Mouse (Mus musculus) spleen, adult 2 months (tissue): ENCODE measurements around the gene Myo9a. TPM values are rescaled to one million over a fixed set of nuclear protein-coding genes. Genes with fewer than 3 reads are reported as not detected.
"Not testable (repeated sequence)": the region's sequence is repeated elsewhere in the genome, so short reads cannot be mapped to it uniquely, and the experiment has no call there.

Source experiments
- DNase-seq, 2 experiments: peaks; one replicate each; pipeline versions ENCODE4 v3.0.0 to v3.0.0-alpha.2; 2012 to 2021; ENCODE audit warnings: low spot score in 2 of 2, low read depth in 1 of 2
- H3K27ac ChIP-seq: fragments of 200-500 bp; 2 replicates; pipeline ENCODE4 v1.5.1; 2012; ENCODE audit warnings: low read length, inconsistent platforms; ENCODE audit not compliant: insufficient read depth
- H3K27me3 ChIP-seq: fragments of 200-500 bp; 2 replicates; pipeline ENCODE4 v1.6.1; 2012; ENCODE audit warnings: mild to moderate bottlenecking, moderate library complexity, low read length, inconsistent platforms; ENCODE audit not compliant: control insufficient read depth, insufficient read depth
- H3K36me3 ChIP-seq: fragments of 200-500 bp; 2 replicates; pipeline ENCODE4 v1.6.1; 2012; ENCODE audit warnings: mild to moderate bottlenecking, low read length, inconsistent platforms; ENCODE audit not compliant: control insufficient read depth, insufficient read depth
- H3K4me1 ChIP-seq: fragments of 200-500 bp; 2 replicates; pipeline ENCODE4 v1.6.1; 2011; ENCODE audit warnings: inconsistent platforms; ENCODE audit not compliant: control insufficient read depth, insufficient read depth, insufficient read length
- H3K4me3 ChIP-seq: fragments of 200-500 bp; 2 replicates; pipeline ENCODE4 v1.5.1; 2011; ENCODE audit warnings: mild to moderate bottlenecking, inconsistent platforms; ENCODE audit not compliant: insufficient read depth, insufficient read length; ENCODE audit errors: extremely low read depth
- CTCF ChIP-seq: fragments of 200-500 bp; IDR thresholded peaks from 2 replicates; pipeline ENCODE4 v1.5.1; 2011; ENCODE audit warnings: mild to moderate bottlenecking, inconsistent platforms; ENCODE audit not compliant: insufficient read depth, insufficient read length, insufficient replicate concordance; ENCODE audit errors: extremely low read depth
- POLR2A ChIP-seq: fragments of 200-500 bp; IDR thresholded peaks from 2 replicates; pipeline ENCODE4 v1.6.1; 2011; ENCODE audit warnings: low read depth, low read length, inconsistent platforms
- WGBS: fragments of 180-500 bp; shearing (Covaris S2); methylation state at CpG from one replicate; pipeline ENCODE4 v1.1.7; 2018; 5-methylcytosine and 5-hydroxymethylcytosine counted together
- polyA plus RNA-seq: library from polyadenylated mRNA; depleted of rRNA; stranded (reverse); fragments of >200 nt; gene quantifications from 2 replicates; pipeline ENCODE4 v1.2.3, GENCODE M21; 2012

Gene Myo9a
- polyA plus RNA-seq, 1 experiment, result 2.6 TPM

DNA sequence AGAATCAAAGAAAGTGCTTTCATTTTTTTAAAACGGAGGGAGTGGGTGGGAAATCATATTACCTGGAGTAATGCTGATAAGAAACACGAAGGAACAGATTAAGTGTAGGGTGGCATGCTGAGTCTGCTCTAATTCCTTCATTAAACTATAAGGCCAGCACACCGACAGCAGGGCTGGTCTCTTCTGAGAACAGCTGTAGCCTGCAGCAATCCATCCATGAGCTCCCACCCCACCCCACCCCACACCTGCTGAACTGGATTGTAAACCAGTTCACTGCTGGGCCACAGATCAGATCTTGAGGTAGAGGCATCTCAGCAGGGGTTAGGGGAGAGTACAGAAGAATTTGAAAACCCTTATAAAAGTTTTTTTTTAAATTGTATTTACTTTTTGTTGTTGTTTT is 204.5 kb downstream of the Myo9a start:
- WGBS, result 66% methylated on average over 3 of the region's 3 CpGs

DNA sequence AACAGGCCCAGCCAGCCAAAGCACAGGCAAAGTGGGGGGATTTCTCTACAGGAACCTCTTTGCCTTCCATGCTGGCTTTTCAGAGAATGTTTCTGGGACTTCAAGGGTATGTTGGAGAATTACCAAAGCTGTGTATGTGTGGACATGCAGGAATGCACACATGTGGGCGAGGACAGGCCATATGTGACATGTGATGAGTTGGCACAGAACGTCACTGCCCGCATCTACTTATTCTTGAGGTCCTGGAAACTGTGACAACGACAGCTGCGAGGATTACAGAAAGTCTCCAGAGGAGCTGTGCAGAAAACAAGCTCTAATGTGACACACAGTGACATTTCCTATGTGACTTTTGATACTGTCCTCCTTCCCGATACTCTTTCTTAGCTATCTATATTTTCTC is 205.0 kb downstream of the Myo9a start:
- no peaks in the 10 kb centered on the region for H3K27me3 ChIP-seq
- H3K36me3 ChIP-seq, result no peaks in the 10 kb centered on the region
- H3K4me3 ChIP-seq, result no peak overlapping the region
- TF ChIP-seq POLR2A (no peak), CTCF (no peak)
- no peak overlapping the region for H3K27ac ChIP-seq
- WGBS, result 87% methylated on average over 6 of the region's 6 CpGs
- H3K4me1 ChIP-seq, result no peaks in the 10 kb centered on the region
- no peak for DNase-seq

More for the DNA sequence above, 204.5 kb downstream of the Myo9a start:
- Histone ChIP-seq H3K36me3 (no peaks in the 10 kb centered on the region), H3K27me3 (no peaks in the 10 kb centered on the region), H3K4me1 (no peaks in the 10 kb centered on the region), H3K27ac (no peak overlapping the region), H3K4me3 (no peak overlapping the region)
- DNase-seq, result no peak
- TF ChIP-seq POLR2A (no peak), CTCF (no peak)

DNA sequence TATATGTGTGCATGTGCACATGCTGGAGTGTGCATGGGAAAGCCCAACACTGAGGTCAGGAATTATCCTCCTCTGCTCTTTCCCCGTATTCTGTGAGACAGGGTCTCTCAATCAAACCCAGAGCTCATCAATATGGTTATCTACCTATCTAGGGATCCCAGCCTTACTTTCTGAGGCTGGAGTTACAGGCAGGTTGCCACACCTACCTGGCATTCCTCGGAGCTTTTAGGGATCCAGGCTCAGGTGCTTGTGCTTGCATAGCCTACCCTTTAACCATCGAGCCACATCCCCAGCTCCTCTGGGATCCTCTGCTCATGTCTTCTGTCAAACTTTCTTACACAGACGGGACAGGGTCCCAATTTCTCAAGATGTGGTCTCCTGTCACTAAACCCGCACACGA is 205.8 kb downstream of the Myo9a start:
- Histone ChIP-seq H3K27me3 (no peaks in the 10 kb centered on the region), H3K36me3 (no peaks in the 10 kb centered on the region), H3K4me3 (no peak overlapping the region), H3K27ac (no peak overlapping the region), H3K4me1 (no peaks in the 10 kb centered on the region)
- no peak for DNase-seq
- TF ChIP-seq CTCF (no peak), POLR2A (no peak)
- 63% methylated on average over 6 of the region's 6 CpGs for WGBS

DNA sequence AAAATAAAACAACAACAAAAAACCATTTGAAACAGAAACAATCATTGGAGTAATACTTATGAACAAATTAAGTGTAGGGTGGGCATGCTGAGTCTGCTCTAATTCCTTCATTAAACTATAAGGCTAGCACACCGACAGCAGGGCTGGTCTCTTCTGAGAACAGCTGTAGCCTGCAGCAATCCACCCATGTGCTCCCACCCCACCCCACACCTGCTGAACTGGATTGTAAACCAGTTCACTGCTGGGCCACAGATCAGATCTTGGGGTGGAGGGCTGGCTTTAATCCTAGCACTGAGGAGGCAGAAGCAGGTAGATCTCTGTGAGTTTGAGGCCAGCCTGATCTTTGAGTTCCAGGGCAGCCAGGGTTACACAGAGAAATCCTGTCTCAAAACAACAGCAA is 207.4 kb downstream of the Myo9a start:
- WGBS, result 83% methylated on average over 1 of the region's 1 CpGs
- not testable (repeated sequence) for H3K4me3 ChIP-seq, DNase-seq, H3K36me3 ChIP-seq, H3K27ac ChIP-seq, H3K4me1 ChIP-seq, H3K27me3 ChIP-seq

DNA sequence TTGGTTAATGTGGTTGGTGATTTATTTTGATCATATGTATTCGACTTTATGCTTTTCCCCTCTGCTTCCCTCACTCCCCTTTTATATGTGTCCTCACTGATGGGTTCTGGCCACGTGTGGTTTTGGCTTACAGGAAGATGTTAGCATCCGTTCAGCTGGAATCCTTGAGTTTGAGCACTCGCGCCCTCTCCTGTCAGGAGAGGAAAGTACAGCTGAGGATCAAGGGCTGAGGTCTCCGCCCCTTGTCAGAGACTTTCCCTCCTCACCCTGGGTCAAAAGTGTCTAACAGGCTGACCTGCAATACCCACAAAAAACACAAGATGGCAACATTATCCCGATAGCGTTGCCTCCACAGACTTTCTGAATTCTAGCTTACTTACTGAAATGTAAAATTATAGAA is 208.6 kb downstream of the Myo9a start:
- H3K27ac ChIP-seq, result no peak overlapping the region
- peak; percentile 57 to 64 for DNase-seq
- no peak overlapping the region for H3K4me3 ChIP-seq
- no peaks in the 10 kb centered on the region for H3K36me3 ChIP-seq
- TF ChIP-seq CTCF (peak; percentile 46; the same call in 1 of the 2 replicates), POLR2A (no peak)
- H3K4me1 ChIP-seq, result no peaks in the 10 kb centered on the region
- no peaks in the 10 kb centered on the region for H3K27me3 ChIP-seq
- WGBS, result under 1% methylated on average over 8 of the region's 8 CpGs

DNA sequence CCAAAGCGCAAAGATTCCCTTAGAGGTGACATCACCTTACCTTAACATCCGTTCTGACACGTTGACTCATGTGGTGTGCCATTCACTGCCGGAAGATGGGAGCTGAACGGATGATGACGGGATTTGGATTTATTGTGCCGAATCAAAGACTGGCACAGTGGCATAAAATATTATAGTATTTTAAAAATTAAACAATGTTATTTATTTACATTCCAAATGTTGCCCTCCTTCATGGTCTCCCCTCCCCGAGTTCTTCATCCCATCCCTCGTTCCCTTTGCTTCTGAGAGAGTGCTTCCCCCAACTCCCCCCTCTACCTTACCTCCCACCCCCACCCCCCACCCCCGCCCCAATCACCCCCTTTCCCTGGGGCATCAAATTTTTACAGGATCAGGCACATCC is 209.9 kb downstream of the Myo9a start, which contains the start of gene Nr2e3:
Gene Nr2e3, minus strand, starts transcription at position 101 of the 400 bp plus-strand sequence.
- TF ChIP-seq POLR2A, result no peak
- Histone ChIP-seq H3K27ac (no peak within 1 kb of the TSS), H3K4me1 (no peaks in the 10 kb centered on the region), H3K27me3 (no peaks in the 10 kb centered on the region), H3K36me3 (no peaks in the 10 kb centered on the region), H3K4me3 (no peak within 1 kb of the TSS)
- no peak for DNase-seq
- WGBS, result 89% methylated on average over 10 of the region's 10 CpGs

DNA sequence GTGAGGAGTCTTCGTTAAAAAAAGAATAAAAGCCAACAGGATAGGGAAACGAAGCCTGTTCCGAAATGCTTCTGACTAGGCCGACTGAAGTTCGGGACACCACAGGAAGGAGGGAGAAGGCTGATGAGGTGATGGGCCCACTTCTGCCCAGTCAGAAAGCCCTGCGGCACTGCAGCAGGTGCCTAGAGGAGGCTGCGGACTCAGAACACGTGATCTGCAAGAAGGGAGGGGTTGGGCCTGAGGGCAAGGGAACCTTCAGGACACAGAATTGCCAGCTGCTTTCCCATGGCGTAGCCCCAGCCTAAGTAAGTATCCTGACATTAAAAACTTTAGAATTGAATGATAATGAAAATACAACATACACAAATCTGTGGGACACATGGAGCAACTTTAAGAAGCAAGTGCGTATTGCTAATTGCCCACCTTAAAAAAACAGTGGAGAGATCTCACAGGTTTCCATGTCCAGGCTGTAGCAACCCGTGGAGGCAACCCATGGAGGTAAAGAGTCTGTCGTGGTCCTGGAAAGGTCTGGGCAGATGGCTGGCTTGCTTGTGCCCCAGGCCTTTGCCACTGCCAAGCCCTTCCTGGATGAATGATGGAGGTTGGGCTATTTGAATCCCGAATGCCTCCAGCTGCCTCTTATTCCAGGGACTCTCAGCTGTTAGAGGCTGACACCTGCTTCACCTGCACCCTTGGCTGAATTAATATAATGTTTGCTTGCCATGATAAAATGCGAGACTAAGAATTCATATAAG is 210.7 kb downstream of the Myo9a start:
- no peak overlapping the region for H3K27ac ChIP-seq
- WGBS, result 86% methylated on average over 14 of the region's 14 CpGs
- TF ChIP-seq POLR2A (no peak), CTCF (no peak)
- H3K36me3 ChIP-seq, result no peaks in the 10 kb centered on the region
- no peaks in the 10 kb centered on the region for H3K4me1 ChIP-seq
- no peaks in the 10 kb centered on the region for H3K27me3 ChIP-seq
- DNase-seq, result no peak
- no peak overlapping the region for H3K4me3 ChIP-seq
